Mouse (Mus musculus): Measurements from ENCODE around the gene Pik3c2a.

DNA sequence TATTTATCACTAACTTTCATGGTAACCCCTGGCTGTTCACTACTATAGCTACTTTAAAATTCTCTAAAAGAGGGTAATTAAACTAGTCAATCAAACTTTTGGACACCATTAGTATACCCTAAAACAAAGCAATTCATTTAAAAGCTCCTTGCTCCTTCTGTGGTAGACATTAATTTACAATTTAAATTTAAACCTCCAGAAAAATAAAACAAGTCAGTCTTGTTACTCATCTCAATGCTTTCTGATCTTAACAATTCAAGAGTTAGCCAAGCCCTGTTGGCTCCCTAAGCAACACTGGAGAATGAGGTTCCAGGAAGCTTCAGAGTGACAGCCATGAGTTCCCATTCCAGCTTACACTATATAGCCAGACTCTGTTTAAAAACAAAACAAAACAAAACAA lies 22.2 kb downstream of the Pik3c2a start:
- TF ChIP-seq CTCF (IDR thresholded peaks at IDR 0.05; ENCODE audit: low read depth): no peak
- no peak for TF ChIP-seq EP300 (IDR thresholded peaks at IDR 0.05; ENCODE audit: low read depth)

Data from liver, embryonic 14.5 days (tissue).